Mouse (Mus musculus) MEL (cell line): ENCODE results near the gene Gm10309.
A peak's percentile ranks its signal among the peaks of the same experiment; 100 is the strongest.

ENCODE experiments used
- CTCF ChIP-seq, 3 experiments: IDR thresholded peaks in 2 of 3; conservative IDR thresholded peaks in 1 of 3; 2 replicates each; pipeline ENCODE4 v1.5.1; 2011 to 2012; ENCODE audit warnings: low read length in 3 of 3, low read depth in 2 of 3, mild to moderate bottlenecking in 2 of 3, improper control_type of control experiment in 1 of 3, inconsistent platforms in 1 of 3, mixed read lengths in 1 of 3, moderate library complexity in 1 of 3; ENCODE audit not compliant: control insufficient read depth in 1 of 3, insufficient read depth in 1 of 3, poor library complexity in 1 of 3, severe bottlenecking in 1 of 3
- E2F4 ChIP-seq: IDR thresholded peaks from 2 replicates; pipeline ENCODE4 v1.6.1; 2011; ENCODE audit warnings: low read depth, low read length, improper control_type of control experiment, borderline replicate concordance
- POLR2A ChIP-seq, 2 experiments: IDR thresholded peaks; 2 replicates each; pipeline ENCODE4 v1.6.1; 2011 to 2012; ENCODE audit warnings: low read length in 2 of 2, mild to moderate bottlenecking in 2 of 2, control low read depth in 1 of 2, improper control_type of control experiment in 1 of 2, low read depth in 1 of 2, moderate library complexity in 1 of 2; ENCODE audit not compliant: control insufficient read depth in 1 of 2, insufficient read depth in 1 of 2, poor library complexity in 1 of 2

GRCm38 (mm10) chr17:86460645-86461430, 44.2 kb downstream of the Gm10309 start:
- no peak for TF ChIP-seq E2F4
- peak in 1 of 3 experiments; percentile 23; a peak in 2 of 6 replicates for TF ChIP-seq CTCF (IDR thresholded peaks at IDR 0.05 in 2 of 3, conservative IDR thresholded peaks at IDR 0.05 in 1 of 3; ENCODE audit: control insufficient read depth in 1 of 3, insufficient read depth in 1 of 3, low read depth in 2 of 3, low read length in 3 of 3, poor library complexity in 1 of 3, severe bottlenecking in 1 of 3)
- TF ChIP-seq POLR2A (IDR thresholded peaks at IDR 0.05; ENCODE audit: control insufficient read depth in 1 of 2, insufficient read depth in 1 of 2, low read depth in 1 of 2, low read length in 2 of 2, poor library complexity in 1 of 2), result no peak
